Mouse (Mus musculus) limb, embryonic 13.5 days (tissue): Measurements from ENCODE around the gene Ifitm6. TPM values are rescaled to one million over a fixed set of nuclear protein-coding genes. Genes with fewer than 3 reads are reported as not detected.
"Not testable (repeated sequence)": the region's sequence is repeated elsewhere in the genome, so short reads cannot be mapped to it uniquely, and the experiment has no call there.

Experiments
- ATAC-seq: fragments of 200-750 bp; cut with Nextera tagmentation; 2 replicates; pipeline ENCODE4 v1.8.0; 2017; ENCODE audit warnings: low read depth, moderate number of reproducible peaks, moderate TSS enrichment; ENCODE audit not compliant: low FRiP score
- H3K27ac ChIP-seq: fragments of 300-500 bp; sonication (generic); 2 replicates; pipeline ENCODE4 v1.5.1; 2015; ENCODE audit warnings: inconsistent platforms, mild to moderate bottlenecking, moderate library complexity
- H3K27me3 ChIP-seq: fragments of 300-500 bp; sonication (generic); 2 replicates; pipeline ENCODE4 v1.6.1; 2015; ENCODE audit warnings: mild to moderate bottlenecking, inconsistent platforms
- H3K36me3 ChIP-seq: fragments of 300-500 bp; sonication (generic); 2 replicates; pipeline ENCODE4 v1.6.1; 2015; ENCODE audit warnings: inconsistent platforms, mild to moderate bottlenecking, moderate library complexity
- H3K4me1 ChIP-seq: fragments of 300-500 bp; sonication (generic); 2 replicates; pipeline ENCODE4 v1.6.1; 2015; ENCODE audit warnings: inconsistent platforms
- H3K4me2 ChIP-seq: fragments of 300-500 bp; sonication (generic); replicated peaks from 2 replicates; pipeline ENCODE4 v1.6.1; 2015; ENCODE audit warnings: inconsistent platforms, mild to moderate bottlenecking, moderate library complexity
- H3K4me3 ChIP-seq: fragments of 300-500 bp; sonication (generic); 2 replicates; pipeline ENCODE4 v1.5.1; 2015; ENCODE audit warnings: moderate library complexity, mild to moderate bottlenecking, inconsistent platforms
- H3K9ac ChIP-seq: fragments of 300-500 bp; sonication (generic); 2 replicates; pipeline ENCODE4 v1.6.1; 2015; ENCODE audit warnings: mild to moderate bottlenecking, inconsistent platforms
- H3K9me3 ChIP-seq: fragments of 300-500 bp; sonication (generic); 2 replicates; pipeline ENCODE4 v1.6.1; 2016; ENCODE audit warnings: inconsistent platforms
- WGBS: fragments of 180-500 bp; shearing (Covaris S2); methylation state at CpG from one replicate; pipeline ENCODE4 v1.1.7; 2015; 5-methylcytosine and 5-hydroxymethylcytosine counted together
- polyA plus RNA-seq: library from polyadenylated mRNA; unstranded; fragments of >200 nt; fragmentation: Nextera tagmentation; extraction: Ambion mirVana; gene quantifications from 2 replicates; pipeline ENCODE4 v1.2.1, GENCODE M21; 2015

Ifitm6 gene
- polyA plus RNA-seq, 1 experiment from 2014 or later = not detected

- no peak overlapping the region for H3K4me3 ChIP-seq
- H3K9me3 ChIP-seq = no peaks in the 10 kb centered on the region
- no peak overlapping the region for H3K9ac ChIP-seq
- H3K4me2 ChIP-seq = no peak overlapping the region
- peaks cover 25% of the 10 kb centered on the region for H3K4me1 ChIP-seq
- WGBS = 94% methylated on average over 4 of the region's 4 CpGs
- no peak overlapping the region for H3K27ac ChIP-seq
- H3K36me3 ChIP-seq = no peaks in the 10 kb centered on the region
- no peaks in the 10 kb centered on the region for H3K27me3 ChIP-seq
- no peak for ATAC-seq
Observed at GRCm38 (mm10) chr7:141039386-141040107, 21.8 kb upstream of the Ifitm6 start.

- H3K4me3 ChIP-seq = no peak overlapping the region
- no peak for ATAC-seq
- 72% methylated on average over 20 of the region's 21 CpGs for WGBS
Observed at GRCm38 (mm10) chr7:141038090-141039032, 20.6 kb upstream of the Ifitm6 start.

GRCm38 (mm10) chr7:141036624-141037023, 18.9 kb upstream of the Ifitm6 start:
- not testable (repeated sequence) for H3K27ac ChIP-seq, H3K4me3 ChIP-seq, H3K4me2 ChIP-seq, H3K9ac ChIP-seq, H3K36me3 ChIP-seq, H3K27me3 ChIP-seq, H3K9me3 ChIP-seq, ATAC-seq
- WGBS = 78% methylated on average over 1 of the region's 2 CpGs
- H3K4me1 ChIP-seq = peaks cover 13% of the 10 kb centered on the region

More at GRCm38 (mm10) chr7:141038090-141039032, 20.6 kb upstream of the Ifitm6 start:
- no peak overlapping the region for H3K9ac ChIP-seq
- H3K4me2 ChIP-seq = no peak overlapping the region
- no peaks in the 10 kb centered on the region for H3K36me3 ChIP-seq
- H3K4me1 ChIP-seq = peaks cover 26% of the 10 kb centered on the region
- no peak overlapping the region for H3K27ac ChIP-seq
- H3K27me3 ChIP-seq = no peaks in the 10 kb centered on the region
- no peaks in the 10 kb centered on the region for H3K9me3 ChIP-seq

GRCm38 (mm10) chr7:141032458-141033167, 14.9 kb upstream of the Ifitm6 start:
- no peaks in the 10 kb centered on the region for H3K27me3 ChIP-seq
- ATAC-seq = no peak
- H3K9ac ChIP-seq = no peak overlapping the region
- H3K36me3 ChIP-seq = no peaks in the 10 kb centered on the region
- 79% methylated on average over 9 of the region's 9 CpGs for WGBS
- H3K4me2 ChIP-seq = no peak overlapping the region
- no peaks in the 10 kb centered on the region for H3K9me3 ChIP-seq
- no peak overlapping the region for H3K4me3 ChIP-seq
- no peak overlapping the region for H3K27ac ChIP-seq
- peaks cover 4% of the 10 kb centered on the region; the same call in 1 of the 2 replicates for H3K4me1 ChIP-seq

- Histone ChIP-seq H3K27ac (no peak overlapping the region), H3K27me3 (no peaks in the 10 kb centered on the region), H3K9ac (no peak overlapping the region; the same call in 1 of the 2 replicates), H3K4me1 (peaks cover 4% of the 10 kb centered on the region; the same call in 1 of the 2 replicates), H3K9me3 (no peaks in the 10 kb centered on the region), H3K4me2 (no peak overlapping the region), H3K4me3 (no peak overlapping the region), H3K36me3 (no peaks in the 10 kb centered on the region)
- no peak for ATAC-seq
- WGBS = 58% methylated on average over 3 of the region's 3 CpGs
Observed at GRCm38 (mm10) chr7:141030390-141030789, 12.7 kb upstream of the Ifitm6 start.

GRCm38 (mm10) chr7:141028831-141029230, 11.1 kb upstream of the Ifitm6 start, which contains the start of gene Gm17387:
Gene Gm17387, plus strand, starts transcription at chr7:141029131.
- no peak within 1 kb of the TSS for H3K4me3 ChIP-seq

GRCm38 (mm10) chr7:141026740-141027098, 9.0 kb upstream of the Ifitm6 start:
- Histone ChIP-seq H3K4me2 (no peak overlapping the region), H3K36me3 (no peaks in the 10 kb centered on the region), H3K9ac (no peak overlapping the region), H3K27me3 (no peaks in the 10 kb centered on the region), H3K9me3 (no peaks in the 10 kb centered on the region), H3K4me1 (no peaks in the 10 kb centered on the region), H3K4me3 (no peak overlapping the region), H3K27ac (no peak overlapping the region)
- ATAC-seq = no peak
- 71% methylated on average over 5 of the region's 5 CpGs for WGBS

More at GRCm38 (mm10) chr7:141028831-141029230, 11.1 kb upstream of the Ifitm6 start, which contains the start of gene Gm17387:
- Histone ChIP-seq H3K4me2 (no peak within 1 kb of the TSS), H3K27ac (no peak within 1 kb of the TSS), H3K4me1 (peaks cover 4% of the 10 kb centered on the region; the same call in 1 of the 2 replicates), H3K9ac (no peak within 1 kb of the TSS), H3K9me3 (no peaks in the 10 kb centered on the region), H3K27me3 (no peaks in the 10 kb centered on the region), H3K36me3 (no peaks in the 10 kb centered on the region)
- ATAC-seq = no peak
- WGBS = 92% methylated on average over 2 of the region's 2 CpGs

GRCm38 (mm10) chr7:141026097-141026739, 8.5 kb upstream of the Ifitm6 start:
- Histone ChIP-seq H3K4me3 (no peak overlapping the region), H3K27me3 (no peaks in the 10 kb centered on the region), H3K9me3 (no peaks in the 10 kb centered on the region), H3K4me1 (no peaks in the 10 kb centered on the region), H3K9ac (no peak overlapping the region), H3K4me2 (no peak overlapping the region), H3K27ac (no peak overlapping the region), H3K36me3 (no peaks in the 10 kb centered on the region)
- no peak for ATAC-seq
- WGBS = 65% methylated on average over 6 of the region's 6 CpGs

- WGBS = 47% methylated on average over 6 of the region's 6 CpGs
- Histone ChIP-seq H3K27me3 (no peaks in the 10 kb centered on the region), H3K27ac (peak overlapping the region; percentile 33; the same call in 1 of the 2 replicates), H3K9ac (no peak overlapping the region), H3K4me1 (no peaks in the 10 kb centered on the region), H3K9me3 (no peaks in the 10 kb centered on the region), H3K4me2 (no peak overlapping the region), H3K36me3 (no peaks in the 10 kb centered on the region), H3K4me3 (no peak overlapping the region)
- no peak for ATAC-seq
Observed at GRCm38 (mm10) chr7:141024865-141025838, 7.4 kb upstream of the Ifitm6 start.

- Histone ChIP-seq H3K27me3 (no peaks in the 10 kb centered on the region), H3K9me3 (no peaks in the 10 kb centered on the region), H3K4me1 (no peaks in the 10 kb centered on the region), H3K4me2 (no peak overlapping the region), H3K27ac (no peak overlapping the region), H3K36me3 (no peaks in the 10 kb centered on the region), H3K9ac (no peak overlapping the region), H3K4me3 (no peak overlapping the region)
- WGBS = 79% methylated on average over 14 of the region's 14 CpGs
- ATAC-seq = no peak
Observed at GRCm38 (mm10) chr7:141021489-141022449, 4.0 kb upstream of the Ifitm6 start.
